Mouse (Mus musculus) testis, adult 2 months (tissue): Measurements from ENCODE around the gene Rac2.

Source experiments
- CTCF ChIP-seq: fragments of 200-500 bp; IDR thresholded peaks from 2 replicates; pipeline ENCODE4 v1.5.1; 2012; ENCODE audit warnings: low read depth, mild to moderate bottlenecking, inconsistent platforms, low read length, moderate library complexity; ENCODE audit not compliant: control insufficient read depth, insufficient read depth, insufficient replicate concordance
- POLR2A ChIP-seq: fragments of 200-500 bp; IDR thresholded peaks from 2 replicates; pipeline ENCODE4 v1.6.1; 2012; ENCODE audit warnings: low read depth, mild to moderate bottlenecking, inconsistent platforms, low read length, moderate library complexity; ENCODE audit not compliant: control insufficient read depth

DNA sequence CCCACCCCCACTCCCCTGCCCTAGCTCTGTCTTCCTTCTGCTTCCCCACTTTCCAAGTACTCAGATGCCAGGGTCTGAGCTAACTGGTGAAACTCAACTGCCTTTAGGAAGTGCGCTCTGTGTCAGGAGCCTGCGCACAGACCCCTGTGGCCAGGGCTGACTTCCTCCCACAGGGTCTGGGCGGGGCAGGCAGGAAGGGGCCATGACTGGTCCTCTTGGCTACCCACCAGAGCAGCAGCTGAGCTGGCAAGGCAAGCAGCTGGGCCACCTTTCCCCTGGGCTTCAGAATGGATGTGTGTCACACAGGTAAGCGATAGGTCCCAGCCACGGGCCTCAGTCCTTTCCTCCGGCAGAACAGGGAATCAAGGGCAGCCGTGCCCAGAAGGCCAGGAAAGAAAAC is 24.3 kb upstream of the Rac2 start, which contains the start of gene Cyth4:
- TF ChIP-seq CTCF (no peak), POLR2A (no peak)
